10 mouse cellular contexts compared by ENCODE assay signal in genomic region chr4:140679038-140679437, GRCm38 (mm10). TPM values are rescaled to one million over a fixed set of nuclear protein-coding genes. Genes with fewer than 3 reads are reported as not detected.
DNase-seq lines count a peak whose midpoint lies in the region; ATAC-seq lines count a peak whose summit lies in the region.
"Had no signal": no experiment of that assay in that cellular context is flagged by ENCODE, and none has a peak within 500 bp of the region (broad histone marks: within the 10 kb centered on the region; RNA-seq: fewer than 3 reads in every experiment).

No protein-coding gene starts in this region.

- no peak overlapping the region for H3K4me3 ChIP-seq in hindbrain, embryonic 14.5 days (replicated peaks; ENCODE audit: low read length)
- H3K4me3 ChIP-seq in hindbrain, embryonic 12.5 days = no peak overlapping the region
- no peak overlapping the region for H3K4me3 ChIP-seq in forebrain, embryonic 15.5 days
- no peak overlapping the region for H3K4me3 ChIP-seq in midbrain, embryonic 15.5 days
- H3K4me3 ChIP-seq: embryonic facial prominence, embryonic 12.5 days; limb, embryonic 13.5 days had no signal

- H3K9ac ChIP-seq in hindbrain, embryonic 14.5 days = no peak overlapping the region
- H3K9ac ChIP-seq in hindbrain, embryonic 12.5 days = no peak overlapping the region
- H3K9ac ChIP-seq in forebrain, embryonic 15.5 days (replicated peaks) = no peak overlapping the region
- H3K9ac ChIP-seq in midbrain, embryonic 15.5 days = no peak overlapping the region
- H3K9ac ChIP-seq: embryonic facial prominence, embryonic 12.5 days; limb, embryonic 13.5 days had no signal

- no peak overlapping the region for H3K27ac ChIP-seq in hindbrain, embryonic 14.5 days
- no peak overlapping the region for H3K27ac ChIP-seq in hindbrain, embryonic 12.5 days
- no peak overlapping the region for H3K27ac ChIP-seq in forebrain, embryonic 15.5 days (replicated peaks)
- H3K27ac ChIP-seq in midbrain, embryonic 15.5 days = no peak overlapping the region
- H3K27ac ChIP-seq: embryonic facial prominence, embryonic 12.5 days; limb, embryonic 13.5 days had no signal

- no peaks in the 10 kb centered on the region for H3K27me3 ChIP-seq in hindbrain, embryonic 14.5 days (ENCODE audit: control insufficient read depth, insufficient read depth, low read length)
- H3K27me3 ChIP-seq in hindbrain, embryonic 12.5 days = peaks cover 3% of the 10 kb centered on the region; the same call in 1 of the 2 replicates
- no peaks in the 10 kb centered on the region for H3K27me3 ChIP-seq in forebrain, embryonic 15.5 days
- no peaks in the 10 kb centered on the region for H3K27me3 ChIP-seq in midbrain, embryonic 15.5 days (replicated peaks)
- H3K27me3 ChIP-seq: embryonic facial prominence, embryonic 12.5 days; limb, embryonic 13.5 days had no signal

- ATAC-seq in hindbrain, embryonic 14.5 days (ENCODE audit: low FRiP score) = 0 out of 2 replicates have a peak, but pooled peaks have one; percentile 12
- no peak for ATAC-seq in hindbrain, embryonic 12.5 days (ENCODE audit: low FRiP score)
- ATAC-seq in CD4-positive, CD25-positive, alpha-beta regulatory T cell, adult 4 months = peak; percentile 65
- ATAC-seq in forebrain, embryonic 15.5 days (replicated peaks) = peak; percentile 58; the same call in 1 of the 2 replicates
- 0 out of 2 replicates have a peak, but pooled peaks have one; percentile 45 for ATAC-seq in midbrain, embryonic 15.5 days (replicated peaks)

- WGBS in hindbrain, embryonic 14.5 days = 16% methylated on average over 5 of the region's 5 CpGs
- WGBS in hindbrain, embryonic 12.5 days = 11% methylated on average over 5 of the region's 5 CpGs
- WGBS in forebrain, embryonic 15.5 days = 20% methylated on average over 5 of the region's 5 CpGs
- 14% methylated on average over 5 of the region's 5 CpGs for WGBS in midbrain, embryonic 15.5 days

- no peaks in the 10 kb centered on the region for H3K9me3 ChIP-seq in hindbrain, embryonic 14.5 days (ENCODE audit: control insufficient read depth, low read length)
- no peaks in the 10 kb centered on the region for H3K9me3 ChIP-seq in hindbrain, embryonic 12.5 days (replicated peaks)
- H3K9me3 ChIP-seq in forebrain, embryonic 15.5 days = no peaks in the 10 kb centered on the region
- no peaks in the 10 kb centered on the region for H3K9me3 ChIP-seq in midbrain, embryonic 15.5 days
- H3K9me3 ChIP-seq: embryonic facial prominence, embryonic 12.5 days; limb, embryonic 13.5 days had no signal

- peak; percentile 73 for DNase-seq in hindbrain, embryonic 14.5 days (ENCODE audit: low spot score)
- peak; percentile 33 for DNase-seq in T-cell, adult 2 months (ENCODE audit: low spot score)
- no peak for DNase-seq in spleen, adult 18-20 months
- DNase-seq in ovary, adult 18-20 months (ENCODE audit: low spot score) = no peak

- peaks cover 2% of the 10 kb centered on the region for H3K4me1 ChIP-seq in hindbrain, embryonic 14.5 days (replicated peaks; ENCODE audit: control insufficient read depth, insufficient read depth, low read length)
- H3K4me1 ChIP-seq in hindbrain, embryonic 12.5 days = peaks cover 8% of the 10 kb centered on the region
- peaks cover 1% of the 10 kb centered on the region; the same call in 1 of the 2 replicates for H3K4me1 ChIP-seq in forebrain, embryonic 15.5 days
- peaks cover 8% of the 10 kb centered on the region for H3K4me1 ChIP-seq in midbrain, embryonic 15.5 days

- no peak overlapping the region for H3K4me2 ChIP-seq in hindbrain, embryonic 14.5 days (replicated peaks)
- no peak overlapping the region for H3K4me2 ChIP-seq in hindbrain, embryonic 12.5 days (replicated peaks)
- H3K4me2 ChIP-seq in forebrain, embryonic 15.5 days (replicated peaks) = no peak overlapping the region
- no peak overlapping the region for H3K4me2 ChIP-seq in midbrain, embryonic 15.5 days
- H3K4me2 ChIP-seq: embryonic facial prominence, embryonic 12.5 days had no signal

- H3K36me3 ChIP-seq in hindbrain, embryonic 14.5 days (replicated peaks; ENCODE audit: control insufficient read depth, insufficient read depth) = no peaks in the 10 kb centered on the region
- no peaks in the 10 kb centered on the region for H3K36me3 ChIP-seq in hindbrain, embryonic 12.5 days
- H3K36me3 ChIP-seq in forebrain, embryonic 15.5 days = no peaks in the 10 kb centered on the region
- H3K36me3 ChIP-seq in midbrain, embryonic 15.5 days (replicated peaks) = no peaks in the 10 kb centered on the region
- H3K36me3 ChIP-seq: embryonic facial prominence, embryonic 12.5 days; limb, embryonic 13.5 days had no signal

RNA-seq across cellular contexts. Expression of gene Arhgef10l, which starts 13.2 kb away (rescaled TPM):
- polyA plus RNA-seq in hindbrain, embryonic 14.5 days (2014; fragmentation: Nextera tagmentation; extraction: Ambion mirVana) = 19.6 and 21.9 TPM in 2 replicates
- 31.2 and 31.7 TPM in 2 replicates for polyA plus RNA-seq in hindbrain, embryonic 12.5 days (2016; fragmentation: Nextera tagmentation; extraction: Ambion mirVana)
- polyA plus RNA-seq in CD4-positive, CD25-positive, alpha-beta regulatory T cell, adult 4 months (2017; shearing (Covaris generic)) = under 1 TPM in 1 of 2 experiments, not detected in 1; 0.16 TPM
- 24.5 and 26.9 TPM in 2 replicates for polyA plus RNA-seq in forebrain, embryonic 15.5 days (2015; fragmentation: Nextera tagmentation; extraction: Ambion mirVana)
- 30.7 and 31.5 TPM in 2 replicates for polyA plus RNA-seq in midbrain, embryonic 15.5 days (2015; fragmentation: Nextera tagmentation; extraction: Ambion mirVana)

RNA-seq across cellular contexts. Expression of gene Rcc2, which starts 21.3 kb away (rescaled TPM):
- 13.3 and 13.8 TPM in 2 replicates for polyA plus RNA-seq in hindbrain, embryonic 14.5 days (2014; fragmentation: Nextera tagmentation; extraction: Ambion mirVana)
- polyA plus RNA-seq in hindbrain, embryonic 12.5 days (2016; fragmentation: Nextera tagmentation; extraction: Ambion mirVana) = 94.4 and 97.8 TPM in 2 replicates
- polyA plus RNA-seq in CD4-positive, CD25-positive, alpha-beta regulatory T cell, adult 4 months (2017; shearing (Covaris generic)) = 10 to 100 TPM; 18.7 to 20.4 TPM
- polyA plus RNA-seq in forebrain, embryonic 15.5 days (2015; fragmentation: Nextera tagmentation; extraction: Ambion mirVana) = 36.1 and 51.2 TPM in 2 replicates
- polyA plus RNA-seq in midbrain, embryonic 15.5 days (2015; fragmentation: Nextera tagmentation; extraction: Ambion mirVana) = 28.1 and 34.9 TPM in 2 replicates

Comparison
In these comparisons a context has a peak if more than half of its experiments do, and no peak if none do; other contexts are left out.
1. DNase-seq: peak in hindbrain, embryonic 14.5 days (single experiment) and T-cell, adult 2 months (single experiment); none in spleen, adult 18-20 months (0 of 2) and ovary, adult 18-20 months (single experiment).
2. RNA of gene Arhgef10l, which starts 13.2 kb away (polyA plus RNA-seq): 31.2 to 31.7 TPM in hindbrain, embryonic 12.5 days, 30.7 to 31.5 TPM in midbrain, embryonic 15.5 days, 24.5 to 26.9 TPM in forebrain, embryonic 15.5 days and 19.6 to 21.9 TPM in hindbrain, embryonic 14.5 days; 0.16 TPM in CD4-positive, CD25-positive, alpha-beta regulatory T cell, adult 4 months; every median in the first group is over 10 times any median in the second.